Mouse (Mus musculus): Measurements from ENCODE around the gene Polr2c. TPM values are rescaled to one million over a fixed set of nuclear protein-coding genes. Genes with fewer than 3 reads are reported as not detected.

The Polr2c gene
- polyA plus RNA-seq, 1 experiment from 2014 or later: 112 TPM

DNA sequence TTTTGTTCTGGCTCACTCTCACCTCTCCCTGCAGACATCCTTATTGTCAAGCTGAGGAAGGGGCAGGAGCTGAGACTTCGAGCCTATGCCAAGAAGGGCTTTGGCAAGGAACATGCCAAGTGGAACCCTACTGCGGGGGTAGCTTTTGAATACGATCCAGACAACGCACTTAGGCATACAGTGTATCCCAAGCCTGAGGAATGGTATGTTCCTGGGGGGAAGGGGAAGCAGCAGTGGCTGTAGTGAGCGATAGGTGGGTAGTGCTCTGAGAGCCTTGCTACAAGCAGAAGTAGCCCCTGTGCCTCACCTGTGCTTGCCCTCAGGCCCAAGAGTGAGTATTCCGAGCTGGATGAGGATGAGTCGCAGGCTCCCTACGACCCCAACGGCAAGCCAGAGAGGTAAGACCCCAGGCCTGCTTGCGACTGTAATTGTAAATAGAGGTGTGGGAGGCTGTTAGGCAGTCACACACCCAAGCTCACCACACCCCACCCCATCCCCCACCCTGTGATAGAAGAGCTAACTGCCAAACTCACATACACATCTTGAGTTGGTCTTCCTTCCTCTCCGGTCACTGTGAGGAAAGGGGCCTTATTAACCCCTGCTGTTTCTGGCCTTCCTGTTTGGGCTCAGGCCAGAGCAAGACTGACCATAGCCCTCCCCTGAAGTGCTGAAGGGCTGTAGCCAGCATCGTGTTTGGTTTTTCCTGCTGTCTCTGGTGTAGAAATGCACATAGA is 5.4 kb downstream of the Polr2c start:
- Histone ChIP-seq H3K36me3 (ENCODE audit: control insufficient read depth, insufficient read depth, low read length) (peaks cover 34% of the 10 kb centered on the region), H3K9ac (ENCODE audit: low read depth, low read length) (no peak overlapping the region), H3K4me2 (ENCODE audit: low read length) (no peak overlapping the region), H3K27ac (ENCODE audit: low read length) (no peak overlapping the region), H3K27me3 (ENCODE audit: control insufficient read depth, insufficient read depth, low read depth, low read length) (no peaks in the 10 kb centered on the region), H3K4me3 (ENCODE audit: low read depth, low read length) (no peak overlapping the region), H3K9me3 (replicated peaks; ENCODE audit: control insufficient read depth, low read length, poor library complexity, severe bottlenecking) (no peaks in the 10 kb centered on the region), H3K4me1 (ENCODE audit: control insufficient read depth, insufficient read depth, low read length) (peaks cover 18% of the 10 kb centered on the region)
- no peak for ATAC-seq
- 90% methylated on average over 12 of the region's 12 CpGs for WGBS

GRCm38 (mm10) chr8:94863897-94864673 is 6.8 kb downstream of the Polr2c start:
- ATAC-seq: no peak
- Histone ChIP-seq H3K27me3 (ENCODE audit: control insufficient read depth, insufficient read depth, low read depth, low read length) (no peaks in the 10 kb centered on the region), H3K4me1 (ENCODE audit: control insufficient read depth, insufficient read depth, low read length) (peaks cover 18% of the 10 kb centered on the region), H3K4me3 (ENCODE audit: low read depth, low read length) (no peak overlapping the region), H3K27ac (ENCODE audit: low read length) (no peak overlapping the region), H3K36me3 (ENCODE audit: control insufficient read depth, insufficient read depth, low read length) (peaks cover 34% of the 10 kb centered on the region), H3K9me3 (replicated peaks; ENCODE audit: control insufficient read depth, low read length, poor library complexity, severe bottlenecking) (no peaks in the 10 kb centered on the region), H3K9ac (ENCODE audit: low read depth, low read length) (no peak overlapping the region), H3K4me2 (ENCODE audit: low read length) (no peak overlapping the region)
- 76% methylated on average over 10 of the region's 10 CpGs for WGBS

- ATAC-seq: no peak
- no peak overlapping the region for H3K4me2 ChIP-seq (ENCODE audit: low read length)
- H3K9me3 ChIP-seq (replicated peaks; ENCODE audit: control insufficient read depth, low read length, poor library complexity, severe bottlenecking): no peaks in the 10 kb centered on the region
- peaks cover 34% of the 10 kb centered on the region for H3K36me3 ChIP-seq (ENCODE audit: control insufficient read depth, insufficient read depth, low read length)
- H3K27ac ChIP-seq (ENCODE audit: low read length): no peak overlapping the region
- WGBS: 87% methylated on average over 10 of the region's 10 CpGs
- no peak overlapping the region for H3K4me3 ChIP-seq (ENCODE audit: low read depth, low read length)
- H3K9ac ChIP-seq (ENCODE audit: low read depth, low read length): no peak overlapping the region
- H3K27me3 ChIP-seq (ENCODE audit: control insufficient read depth, insufficient read depth, low read depth, low read length): no peaks in the 10 kb centered on the region
- H3K4me1 ChIP-seq (ENCODE audit: control insufficient read depth, insufficient read depth, low read length): peaks cover 19% of the 10 kb centered on the region
Observed at GRCm38 (mm10) chr8:94865292-94865691, 8.0 kb downstream of the Polr2c start.

GRCm38 (mm10) chr8:94866921-94867320 is 9.7 kb downstream of the Polr2c start:
- no peak for ATAC-seq
- 90% methylated on average over 9 of the region's 9 CpGs for WGBS
- Histone ChIP-seq H3K27ac (ENCODE audit: low read length) (no peak overlapping the region), H3K4me3 (ENCODE audit: low read depth, low read length) (no peak overlapping the region), H3K27me3 (ENCODE audit: control insufficient read depth, insufficient read depth, low read depth, low read length) (no peaks in the 10 kb centered on the region), H3K9me3 (replicated peaks; ENCODE audit: control insufficient read depth, low read length, poor library complexity, severe bottlenecking) (no peaks in the 10 kb centered on the region), H3K4me1 (ENCODE audit: control insufficient read depth, insufficient read depth, low read length) (peaks cover 25% of the 10 kb centered on the region), H3K4me2 (ENCODE audit: low read length) (no peak overlapping the region), H3K36me3 (ENCODE audit: control insufficient read depth, insufficient read depth, low read length) (peaks cover 32% of the 10 kb centered on the region), H3K9ac (ENCODE audit: low read depth, low read length) (no peak overlapping the region)

- H3K27ac ChIP-seq (ENCODE audit: low read length): no peak overlapping the region; the same call in 1 of the 2 replicates
- WGBS: 40% methylated on average over 7 of the region's 7 CpGs
- H3K36me3 ChIP-seq (ENCODE audit: control insufficient read depth, insufficient read depth, low read length): peaks cover 26% of the 10 kb centered on the region
- H3K9ac ChIP-seq (ENCODE audit: low read depth, low read length): peak overlapping the region; percentile 88
- H3K4me3 ChIP-seq (ENCODE audit: low read depth, low read length): peak overlapping the region; percentile 72
- H3K27me3 ChIP-seq (ENCODE audit: control insufficient read depth, insufficient read depth, low read depth, low read length): peaks cover 3% of the 10 kb centered on the region
- peak; percentile 9 for ATAC-seq
- no peaks in the 10 kb centered on the region for H3K9me3 ChIP-seq (replicated peaks; ENCODE audit: control insufficient read depth, low read length, poor library complexity, severe bottlenecking)
- H3K4me2 ChIP-seq (ENCODE audit: low read length): peak overlapping the region; percentile 84
- H3K4me1 ChIP-seq (ENCODE audit: control insufficient read depth, insufficient read depth, low read length): peaks cover 25% of the 10 kb centered on the region
Observed at GRCm38 (mm10) chr8:94869146-94869545, 11.9 kb downstream of the Polr2c start.

DNA sequence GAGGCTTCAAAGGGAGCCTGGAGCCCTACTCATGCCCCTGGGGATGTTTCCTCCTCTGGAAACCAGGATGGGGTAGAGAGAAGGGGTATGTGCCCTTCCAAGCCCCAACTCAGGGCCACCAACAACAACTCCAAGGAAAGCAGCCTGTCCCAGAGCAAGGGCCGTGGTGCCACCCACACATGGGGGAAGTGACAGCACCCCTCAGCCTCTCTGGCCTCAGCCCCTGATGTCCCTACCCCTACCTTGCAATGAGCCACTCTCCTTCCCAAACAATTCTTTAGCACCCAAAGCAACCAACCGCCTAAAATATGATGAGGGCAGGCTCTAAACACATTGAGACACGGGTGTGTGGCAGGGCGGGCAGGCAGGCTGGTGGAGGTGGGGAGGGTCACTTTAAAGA is 12.8 kb downstream of the Polr2c start:
- Histone ChIP-seq H3K9ac (ENCODE audit: low read depth, low read length) (peak overlapping the region; percentile 88), H3K4me2 (ENCODE audit: low read length) (peak overlapping the region; percentile 84), H3K27me3 (ENCODE audit: control insufficient read depth, insufficient read depth, low read depth, low read length) (peaks cover 7% of the 10 kb centered on the region), H3K4me1 (ENCODE audit: control insufficient read depth, insufficient read depth, low read length) (peaks cover 25% of the 10 kb centered on the region), H3K27ac (ENCODE audit: low read length) (peak overlapping the region; percentile 85), H3K36me3 (ENCODE audit: control insufficient read depth, insufficient read depth, low read length) (peaks cover 18% of the 10 kb centered on the region), H3K9me3 (replicated peaks; ENCODE audit: control insufficient read depth, low read length, poor library complexity, severe bottlenecking) (no peaks in the 10 kb centered on the region), H3K4me3 (ENCODE audit: low read depth, low read length) (peak overlapping the region; percentile 72)
- no peak; the same call in 1 of the 2 replicates for ATAC-seq
- 11% methylated on average over 4 of the region's 4 CpGs for WGBS

GRCm38 (mm10) chr8:94870474-94871107 is 13.3 kb downstream of the Polr2c start:
- peak; percentile 69 for ATAC-seq
- Histone ChIP-seq H3K36me3 (ENCODE audit: control insufficient read depth, insufficient read depth, low read length) (peaks cover 12% of the 10 kb centered on the region), H3K4me1 (ENCODE audit: control insufficient read depth, insufficient read depth, low read length) (peaks cover 31% of the 10 kb centered on the region), H3K27me3 (ENCODE audit: control insufficient read depth, insufficient read depth, low read depth, low read length) (peaks cover 8% of the 10 kb centered on the region), H3K27ac (ENCODE audit: low read length) (peak overlapping the region; percentile 85), H3K9me3 (replicated peaks; ENCODE audit: control insufficient read depth, low read length, poor library complexity, severe bottlenecking) (no peaks in the 10 kb centered on the region), H3K4me2 (ENCODE audit: low read length) (peak overlapping the region; percentile 84), H3K9ac (ENCODE audit: low read depth, low read length) (peak overlapping the region; percentile 88), H3K4me3 (ENCODE audit: low read depth, low read length) (peak overlapping the region; percentile 72)
- 0% methylated on average over 22 of the region's 22 CpGs for WGBS

- H3K27me3 ChIP-seq (ENCODE audit: control insufficient read depth, insufficient read depth, low read depth, low read length): peaks cover 8% of the 10 kb centered on the region
- peaks cover 6% of the 10 kb centered on the region; the same call in 1 of the 2 replicates for H3K36me3 ChIP-seq (ENCODE audit: control insufficient read depth, insufficient read depth, low read length)
- H3K4me2 ChIP-seq (ENCODE audit: low read length): peak overlapping the region; percentile 84
- H3K27ac ChIP-seq (ENCODE audit: low read length): peak overlapping the region; percentile 85
- peaks cover 35% of the 10 kb centered on the region for H3K4me1 ChIP-seq (ENCODE audit: control insufficient read depth, insufficient read depth, low read length)
- peak; percentile 87 for ATAC-seq
- H3K4me3 ChIP-seq (ENCODE audit: low read depth, low read length): peak overlapping the region; percentile 72
- no peaks in the 10 kb centered on the region for H3K9me3 ChIP-seq (replicated peaks; ENCODE audit: control insufficient read depth, low read length, poor library complexity, severe bottlenecking)
- 6% methylated on average over 6 of the region's 7 CpGs for WGBS
- peak overlapping the region; percentile 88 for H3K9ac ChIP-seq (ENCODE audit: low read depth, low read length)
Observed at GRCm38 (mm10) chr8:94871108-94871894, 14.1 kb downstream of the Polr2c start.
